Mouse (Mus musculus) hindbrain, postnatal 0 days (tissue): ENCODE measurements around the gene Nsf. TPM values are rescaled to one million over a fixed set of nuclear protein-coding genes. Genes with fewer than 3 reads are reported as not detected.

ENCODE experiments used
- ATAC-seq: fragments of 200-750 bp; cut with Nextera tagmentation; 2 replicates; pipeline ENCODE4 v1.8.0; 2017; ENCODE audit warnings: mild to moderate bottlenecking, moderate TSS enrichment, moderate library complexity
- DNase-seq: peaks from one replicate; pipeline ENCODE4 v3.0.0-alpha.2; 2015; ENCODE audit warnings: low spot score
- H3K27ac ChIP-seq: fragments of 300-500 bp; sonication (generic); 2 replicates; pipeline ENCODE4 v1.5.1; 2014; ENCODE audit warnings: mild to moderate bottlenecking
- H3K27me3 ChIP-seq: fragments of 300-500 bp; sonication (generic); 2 replicates; pipeline ENCODE4 v1.6.1; 2014; ENCODE audit warnings: low read length, mixed read lengths; ENCODE audit not compliant: insufficient read depth
- H3K36me3 ChIP-seq: fragments of 300-500 bp; sonication (generic); 2 replicates; pipeline ENCODE4 v1.6.1; 2014; ENCODE audit warnings: low read length, mixed read lengths; ENCODE audit not compliant: insufficient read depth
- H3K4me1 ChIP-seq: fragments of 300-500 bp; sonication (generic); 2 replicates; pipeline ENCODE4 v1.6.1; 2014; ENCODE audit warnings: antibody characterized with exemption, low read length, mixed read lengths; ENCODE audit not compliant: insufficient read depth
- H3K4me2 ChIP-seq: fragments of 300-500 bp; sonication (generic); 2 replicates; pipeline ENCODE4 v1.6.1; 2014; ENCODE audit warnings: low read depth, mild to moderate bottlenecking, low read length, moderate library complexity, mixed read lengths
- H3K4me3 ChIP-seq: fragments of 300-500 bp; sonication (generic); 2 replicates; pipeline ENCODE4 v1.5.1; 2014; ENCODE audit warnings: low read length
- H3K9ac ChIP-seq: fragments of 300-500 bp; sonication (generic); replicated peaks from 2 replicates; pipeline ENCODE4 v1.6.1; 2014; ENCODE audit warnings: mild to moderate bottlenecking, low read length, moderate library complexity, mixed read lengths
- H3K9me3 ChIP-seq: fragments of 300-500 bp; sonication (generic); 2 replicates; pipeline ENCODE4 v1.6.1; 2016; ENCODE audit warnings: low read length, mixed read lengths
- CTCF ChIP-seq: IDR thresholded peaks from 2 replicates; pipeline ENCODE4 v1.5.1; 2016; ENCODE audit warnings: antibody characterized with exemption, control low read depth, low read depth
- WGBS: fragments of 180-500 bp; shearing (Covaris S2); extraction: QIAGEN DNeasy Blood & Tissue Kit; methylation state at CpG from one replicate; pipeline ENCODE4 v1.1.7; 2014; 5-methylcytosine and 5-hydroxymethylcytosine counted together
- polyA plus RNA-seq: library from polyadenylated mRNA; unstranded; fragments of >200 nt; fragmentation: Nextera tagmentation; extraction: Ambion mirVana; gene quantifications from 2 replicates; pipeline ENCODE4 v1.2.1, GENCODE M21; 2015
- total RNA-seq: library from RNA; depleted of rRNA; stranded (reverse); fragments of >200 nt; gene quantifications from 2 replicates; pipeline ENCODE4 v1.2.3, GENCODE M21; 2014

Gene Nsf
- total and polyA plus RNA-seq, 2 experiments from 2014 or later: 143 to 230 TPM

- no peak for DNase-seq
- no peak overlapping the region for H3K27ac ChIP-seq
- H3K9me3 ChIP-seq: no peaks in the 10 kb centered on the region
- 89% methylated on average over 11 of the region's 11 CpGs for WGBS
- H3K4me3 ChIP-seq: no peak overlapping the region
- no peak for TF ChIP-seq CTCF
- H3K27me3 ChIP-seq: no peaks in the 10 kb centered on the region
- no peak for ATAC-seq
- no peak overlapping the region for H3K4me2 ChIP-seq
- H3K9ac ChIP-seq: no peak overlapping the region
- peaks cover 10% of the 10 kb centered on the region; the same call in 1 of the 2 replicates for H3K36me3 ChIP-seq
- H3K4me1 ChIP-seq: no peaks in the 10 kb centered on the region
These were observed 56.7 kb downstream of the Nsf start for GRCm38 (mm10) chr11:103896966-103897750.

GRCm38 (mm10) chr11:103896056-103896455 lies 57.8 kb downstream of the Nsf start:
- peaks cover 10% of the 10 kb centered on the region; the same call in 1 of the 2 replicates for H3K36me3 ChIP-seq
- ATAC-seq (no peak), DNase-seq (no peak)
- H3K9ac ChIP-seq: no peak overlapping the region
- no peaks in the 10 kb centered on the region for H3K27me3 ChIP-seq
- TF ChIP-seq CTCF: no peak
- 87% methylated on average over 4 of the region's 4 CpGs for WGBS
- H3K27ac ChIP-seq: no peak overlapping the region
- no peaks in the 10 kb centered on the region for H3K4me1 ChIP-seq
- no peak overlapping the region for H3K4me2 ChIP-seq
- H3K4me3 ChIP-seq: no peak overlapping the region
- H3K9me3 ChIP-seq: no peaks in the 10 kb centered on the region

GRCm38 (mm10) chr11:103892831-103893230 lies 61.0 kb downstream of the Nsf start:
- no peaks in the 10 kb centered on the region for H3K9me3 ChIP-seq
- H3K4me2 ChIP-seq: no peak overlapping the region
- no peak for DNase-seq
- TF ChIP-seq CTCF: no peak
- no peaks in the 10 kb centered on the region for H3K27me3 ChIP-seq
- ATAC-seq: no peak
- peaks cover 13% of the 10 kb centered on the region; the same call in 1 of the 2 replicates for H3K36me3 ChIP-seq
- no peak overlapping the region for H3K9ac ChIP-seq
- no peak overlapping the region for H3K27ac ChIP-seq
- no peaks in the 10 kb centered on the region; the same call in 1 of the 2 replicates for H3K4me1 ChIP-seq
- 87% methylated on average over 10 of the region's 10 CpGs for WGBS
- H3K4me3 ChIP-seq: no peak overlapping the region

- WGBS: 55% methylated on average over 10 of the region's 10 CpGs
- Histone ChIP-seq H3K4me2 (no peak overlapping the region), H3K27ac (no peak overlapping the region), H3K4me3 (no peak overlapping the region), H3K36me3 (peaks cover 14% of the 10 kb centered on the region; the same call in 1 of the 2 replicates), H3K4me1 (no peaks in the 10 kb centered on the region; the same call in 1 of the 2 replicates), H3K9me3 (no peaks in the 10 kb centered on the region), H3K27me3 (no peaks in the 10 kb centered on the region), H3K9ac (no peak overlapping the region)
- ATAC-seq: no peak
- DNase-seq: no peak
- TF ChIP-seq CTCF: no peak
These were observed 62.1 kb downstream of the Nsf start for GRCm38 (mm10) chr11:103891781-103892180.

GRCm38 (mm10) chr11:103890337-103891186 lies 63.3 kb downstream of the Nsf start:
- Histone ChIP-seq H3K4me2 (no peak overlapping the region), H3K4me3 (no peak overlapping the region), H3K27ac (peak overlapping the region; percentile 17; the same call in 1 of the 2 replicates), H3K4me1 (no peaks in the 10 kb centered on the region; the same call in 1 of the 2 replicates), H3K9me3 (no peaks in the 10 kb centered on the region), H3K9ac (no peak overlapping the region), H3K36me3 (peaks cover 14% of the 10 kb centered on the region; the same call in 1 of the 2 replicates), H3K27me3 (no peaks in the 10 kb centered on the region)
- ATAC-seq (peak; percentile 51; the same call in 1 of the 2 replicates), DNase-seq (peak; percentile 63)
- no peak for TF ChIP-seq CTCF
- WGBS: 64% methylated on average over 23 of the region's 23 CpGs

GRCm38 (mm10) chr11:103887724-103888410 lies 66.0 kb downstream of the Nsf start:
- WGBS: 97% methylated on average over 11 of the region's 11 CpGs

More at GRCm38 (mm10) chr11:103887724-103888410, 66.0 kb downstream of the Nsf start:
- H3K4me3 ChIP-seq: no peak overlapping the region
- no peaks in the 10 kb centered on the region for H3K27me3 ChIP-seq
- ATAC-seq (no peak), DNase-seq (no peak)
- no peaks in the 10 kb centered on the region; the same call in 1 of the 2 replicates for H3K4me1 ChIP-seq
- H3K9ac ChIP-seq: no peak overlapping the region
- H3K4me2 ChIP-seq: no peak overlapping the region
- no peak overlapping the region for H3K27ac ChIP-seq
- peaks cover 12% of the 10 kb centered on the region; the same call in 1 of the 2 replicates for H3K36me3 ChIP-seq
- TF ChIP-seq CTCF: no peak
- no peaks in the 10 kb centered on the region for H3K9me3 ChIP-seq
